Mouse (Mus musculus): ENCODE results near the gene Eef1akmt3.

- TF ChIP-seq TAL1 (IDR thresholded peaks at IDR 0.05; ENCODE audit: low read length) = no peak
- TF ChIP-seq GATA1 (IDR thresholded peaks at IDR 0.05; ENCODE audit: low read length) = no peak
Observed at GRCm38 (mm10) chr10:126985127-126985526, 56.2 kb downstream of the Eef1akmt3 start.
